In the genomic region with DNA sequence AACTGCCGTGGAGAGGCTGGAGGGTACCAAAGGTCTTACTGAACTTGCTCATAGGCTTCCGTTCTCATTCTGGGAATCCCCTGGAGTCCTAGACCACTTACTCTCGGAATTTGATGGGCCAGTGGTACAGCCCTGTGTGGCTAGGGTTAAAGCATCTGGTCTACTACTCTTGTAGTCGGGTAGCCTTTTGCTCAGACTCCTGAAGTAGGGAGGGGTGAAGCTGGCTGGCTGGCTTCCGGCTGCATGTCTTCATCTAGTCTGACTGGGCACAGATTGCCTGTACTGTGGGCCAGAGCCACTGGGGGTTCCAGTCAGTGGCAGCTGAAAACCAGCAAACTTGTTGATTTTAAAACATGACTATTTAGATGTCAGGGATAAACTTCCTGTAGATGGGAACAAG, we compare ENCODE assay signal across 8 mouse cellular contexts.
DNase-seq lines count a peak whose midpoint lies in the region; ATAC-seq lines count a peak whose summit lies in the region.

No protein-coding gene starts in this region.

- H3K27ac ChIP-seq in stomach, embryonic 15.5 days, result peak overlapping the region; percentile 69; the same call in 1 of the 2 replicates

- no peaks in the 10 kb centered on the region for H3K36me3 ChIP-seq in stomach, embryonic 15.5 days

- 46% methylated on average over 5 of the region's 5 CpGs for WGBS in stomach, embryonic 15.5 days

- H3K9ac ChIP-seq in stomach, embryonic 15.5 days, result no peak overlapping the region

- H3K4me2 ChIP-seq in stomach, embryonic 15.5 days, result no peak overlapping the region

- no peak overlapping the region for H3K4me3 ChIP-seq in stomach, embryonic 15.5 days (replicated peaks)

- H3K4me1 ChIP-seq in stomach, embryonic 15.5 days, result peaks cover 8% of the 10 kb centered on the region

- no peak for ATAC-seq in stomach, embryonic 15.5 days (ENCODE audit: insufficient read depth, low FRiP score, low read depth)
- no peak for ATAC-seq in activated CD4-positive, CD25-positive, alpha-beta regulatory T cell, adult 4 months

- peak; percentile 45 for DNase-seq in adrenal gland, postnatal 14 days
- DNase-seq in adrenal gland, adult 18-20 months (ENCODE audit: low spot score in 2 of 2), result no peak
- DNase-seq in ovary, postnatal 36 days (ENCODE audit: low spot score), result peak; percentile 18
- no peak for DNase-seq in ovary, postnatal 10 days (ENCODE audit: low spot score)
- peak; percentile 4 to 15 for DNase-seq in kidney, adult 8-10 months
- DNase-seq in B cell, adult 2 months, result no peak

- no peaks in the 10 kb centered on the region for H3K27me3 ChIP-seq in stomach, embryonic 15.5 days (replicated peaks)

- H3K9me3 ChIP-seq in stomach, embryonic 15.5 days, result no peaks in the 10 kb centered on the region

Comparison
In these comparisons a context has a peak if more than half of its experiments do, and no peak if none do; other contexts are left out.
1. DNase-seq: peak in adrenal gland, postnatal 14 days (single experiment), ovary, postnatal 36 days (single experiment) and kidney, adult 8-10 months (2 of 2); none in adrenal gland, adult 18-20 months (0 of 2), ovary, postnatal 10 days (single experiment) and B cell, adult 2 months (0 of 2).